Mouse (Mus musculus): ENCODE measurements around the gene Ppp2ca.
"Not testable (repeated sequence)": the region's sequence is repeated elsewhere in the genome, so short reads cannot be mapped to it uniquely, and the experiment has no call there.

Gene Ppp2ca

DNA sequence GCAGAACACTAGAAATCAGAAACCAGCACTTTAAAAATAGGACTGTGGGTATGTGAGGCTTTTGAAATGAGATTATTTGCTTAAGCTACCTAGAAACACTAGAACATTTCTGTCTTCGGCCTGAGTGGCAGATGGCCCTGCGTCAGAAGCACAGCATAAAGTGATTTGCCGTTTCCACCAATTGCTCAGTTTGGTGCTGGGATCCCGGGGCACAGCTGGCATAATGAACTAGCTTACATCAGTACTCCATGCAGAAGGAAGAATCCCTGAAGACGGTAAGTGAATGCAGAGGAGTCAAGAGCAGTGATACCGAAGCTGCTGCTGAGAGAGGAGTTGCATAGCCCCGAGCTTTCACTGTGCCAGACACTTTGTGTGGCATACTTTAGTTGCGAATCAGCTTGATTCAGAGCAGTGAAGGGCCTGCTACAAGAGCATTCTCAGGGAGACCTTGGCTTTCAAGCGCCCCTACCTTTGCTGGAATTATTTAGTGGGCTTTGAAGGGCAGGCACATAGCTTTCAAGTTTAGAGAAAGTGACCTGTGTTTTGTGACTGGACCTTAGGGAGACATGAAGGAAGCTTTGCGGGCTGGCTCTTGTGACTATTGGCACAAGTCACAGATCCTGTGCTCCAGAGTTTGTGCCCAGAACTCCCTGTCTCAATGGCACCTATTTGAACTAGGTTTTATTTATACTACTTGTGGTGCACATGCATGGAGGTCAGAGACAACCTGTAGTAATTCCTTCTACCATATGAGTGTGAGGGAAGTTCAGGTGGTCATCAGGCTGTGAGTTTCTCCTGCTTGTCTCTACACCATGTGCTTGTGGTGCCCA is 31.4 kb downstream of the Ppp2ca start:
- DNase-seq (ENCODE audit: low read depth in 2 of 2, low spot score in 2 of 2), result no peak

GRCm38 (mm10) chr11:52130451-52131068 is 32.1 kb downstream of the Ppp2ca start:
- no peak for DNase-seq (ENCODE audit: low read depth in 2 of 2, low spot score in 2 of 2)

- DNase-seq (ENCODE audit: low read depth in 2 of 2, low spot score in 2 of 2), result not testable (repeated sequence)
Measured at GRCm38 (mm10) chr11:52143675-52144074, 45.2 kb downstream of the Ppp2ca start.

DNA sequence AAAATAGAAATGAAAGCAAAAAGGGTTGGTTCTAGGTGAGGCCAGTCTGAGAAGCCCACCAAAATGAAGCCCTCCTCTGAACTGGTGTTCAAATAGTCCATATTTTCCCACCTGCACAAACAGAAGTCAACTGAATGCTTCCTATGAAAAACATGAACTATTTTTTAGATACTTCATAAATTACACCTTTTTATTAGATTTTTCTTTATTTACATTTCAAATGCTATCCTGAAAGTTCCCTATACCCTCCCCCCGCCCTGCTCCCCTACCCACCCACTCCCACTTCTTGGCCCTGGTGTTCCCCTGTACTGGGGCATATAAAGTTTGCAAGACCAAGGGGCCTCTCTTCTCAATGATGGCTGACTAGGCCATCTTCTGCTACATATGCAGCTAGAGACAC is 46.9 kb downstream of the Ppp2ca start, which contains the start of gene Olfr1373:
TSS of gene Olfr1373 (minus strand) at position 101 of the 400 bp plus-strand sequence.
- not testable (repeated sequence) for DNase-seq (ENCODE audit: low read depth in 2 of 2, low spot score in 2 of 2)

DNA sequence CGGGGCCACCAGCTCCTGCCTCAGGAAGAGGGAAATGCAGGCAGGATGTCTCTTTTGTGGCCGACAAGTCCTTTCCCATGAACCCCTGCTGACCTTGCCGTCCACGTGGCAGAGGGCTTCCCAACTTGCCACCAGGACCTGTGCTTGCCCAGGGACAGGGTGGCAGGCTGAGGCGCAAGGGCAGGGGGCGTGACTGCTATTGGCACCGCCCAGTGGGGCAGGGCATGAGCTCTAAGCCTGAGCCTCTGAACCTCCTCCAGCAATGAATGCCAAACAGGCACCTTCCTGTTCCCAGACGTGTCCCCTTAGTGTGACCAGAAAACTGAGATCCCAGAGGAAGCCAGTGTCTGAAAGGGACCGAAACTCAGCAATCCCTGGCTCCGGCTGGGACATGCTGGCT is 65.4 kb downstream of the Ppp2ca start:
- DNase-seq (ENCODE audit: low read depth in 2 of 2, low spot score in 2 of 2), result no peak

GRCm38 (mm10) chr11:52167126-52167525 is 68.6 kb downstream of the Ppp2ca start:
- DNase-seq (ENCODE audit: low read depth in 2 of 2, low spot score in 2 of 2), result peak in 1 of 2 experiments; percentile 21

DNA sequence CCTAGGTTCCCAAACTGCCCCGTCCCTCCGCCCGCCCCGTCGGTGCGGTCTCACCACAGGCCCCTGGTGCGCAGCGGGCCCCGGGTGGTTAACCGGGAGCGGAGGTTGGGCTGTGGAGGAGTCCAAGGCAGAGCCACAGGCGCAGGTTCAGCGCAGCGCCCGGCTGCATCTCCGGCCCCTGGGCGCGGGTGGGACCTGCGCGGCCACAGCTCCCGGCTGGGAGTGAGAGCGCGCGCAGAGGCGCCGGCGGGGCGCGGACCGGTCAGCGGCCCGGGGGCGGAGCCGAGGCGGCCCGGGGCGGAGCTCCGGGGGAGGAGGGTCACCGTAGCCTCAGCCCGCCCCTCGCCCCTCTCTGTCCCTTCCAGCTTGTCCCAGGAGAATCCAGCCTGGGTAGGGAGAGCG is 69.4 kb downstream of the Ppp2ca start:
- DNase-seq (ENCODE audit: low read depth in 2 of 2, low spot score in 2 of 2), result not testable (repeated sequence)

DNA sequence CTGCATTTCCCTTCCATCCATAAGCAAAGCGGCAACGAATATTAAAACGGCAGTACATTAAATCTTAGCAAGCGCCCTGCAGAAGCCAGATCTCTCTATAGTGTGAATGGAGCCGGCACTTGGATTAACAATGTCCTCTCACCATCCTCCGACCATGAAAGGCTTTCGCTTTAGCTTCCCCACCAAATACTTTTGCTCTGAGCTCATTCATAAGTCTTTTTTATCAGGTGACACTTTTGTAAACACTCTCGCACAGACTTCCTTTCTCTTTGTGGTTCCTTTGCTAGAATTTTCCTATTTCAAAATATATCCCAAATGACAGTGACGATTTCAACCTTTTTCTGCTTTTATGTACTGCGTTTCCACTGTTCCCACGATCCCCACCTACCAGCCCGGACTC is 70.0 kb downstream of the Ppp2ca start:
- DNase-seq (ENCODE audit: low read depth in 2 of 2, low spot score in 2 of 2), result no peak

All from CD8-positive naive resting alpha-beta T cell, adult 2 months (primary cell).